Mouse (Mus musculus) lung, embryonic 14.5 days (tissue): Measurements from ENCODE around the gene Rspo1. TPM values are rescaled to one million over a fixed set of nuclear protein-coding genes. Genes with fewer than 3 reads are reported as not detected.

ENCODE experiments used
- ATAC-seq: fragments of 200-750 bp; cut with Nextera tagmentation; 2 replicates; pipeline ENCODE4 v1.8.0; 2017; ENCODE audit warnings: mild to moderate bottlenecking, moderate TSS enrichment, moderate library complexity; ENCODE audit not compliant: insufficient read depth
- DNase-seq: peaks from one replicate; pipeline ENCODE4 v3.0.0-alpha.2; 2015
- H3K27ac ChIP-seq: fragments of 300-500 bp; sonication (generic); 2 replicates; pipeline ENCODE4 v1.5.1; 2014; ENCODE audit warnings: low read depth, mild to moderate bottlenecking, moderate library complexity
- H3K27me3 ChIP-seq: fragments of 300-500 bp; sonication (generic); 2 replicates; pipeline ENCODE4 v1.6.1; 2014; ENCODE audit warnings: low read length, control low read depth; ENCODE audit not compliant: insufficient read depth
- H3K36me3 ChIP-seq: fragments of 300-500 bp; sonication (generic); 2 replicates; pipeline ENCODE4 v1.6.1; 2014; ENCODE audit warnings: control low read depth; ENCODE audit not compliant: insufficient read depth
- H3K4me1 ChIP-seq: fragments of 300-500 bp; sonication (generic); 2 replicates; pipeline ENCODE4 v1.6.1; 2014; ENCODE audit warnings: antibody characterized with exemption, control low read depth; ENCODE audit not compliant: insufficient read depth
- H3K4me2 ChIP-seq: fragments of 300-500 bp; sonication (generic); 2 replicates; pipeline ENCODE4 v1.6.1; 2014; ENCODE audit warnings: mild to moderate bottlenecking
- H3K4me3 ChIP-seq: fragments of 300-500 bp; sonication (generic); 2 replicates; pipeline ENCODE4 v1.5.1; 2014; ENCODE audit warnings: low read depth, low read length
- H3K9ac ChIP-seq: fragments of 300-500 bp; sonication (generic); 2 replicates; pipeline ENCODE4 v1.6.1; 2014
- H3K9me3 ChIP-seq: fragments of 300-500 bp; sonication (generic); 2 replicates; pipeline ENCODE4 v1.6.1; 2016; ENCODE audit warnings: low read depth, low read length, control low read depth
- CTCF ChIP-seq: IDR thresholded peaks from 2 replicates; pipeline ENCODE4 v1.5.1; 2016; ENCODE audit warnings: antibody characterized with exemption, low read depth
- WGBS: fragments of 180-500 bp; shearing (Covaris S2); extraction: QIAGEN DNeasy Blood & Tissue Kit; methylation state at CpG from one replicate; pipeline ENCODE4 v1.1.7; 2014; 5-methylcytosine and 5-hydroxymethylcytosine counted together
- polyA plus RNA-seq: library from polyadenylated mRNA; unstranded; fragments of >200 nt; fragmentation: Nextera tagmentation; extraction: Ambion mirVana; gene quantifications from 2 replicates; pipeline ENCODE4 v1.2.1, GENCODE M21; 2014

Rspo1 gene
- polyA plus RNA-seq, 1 experiment from 2014 or later = 16.0 TPM

- Histone ChIP-seq H3K4me2 (peak overlapping the region; percentile 78), H3K4me3 (peak overlapping the region; percentile 97), H3K9me3 (no peaks in the 10 kb centered on the region), H3K9ac (peak overlapping the region; percentile 95), H3K4me1 (0 out of 2 replicates have a peak, but pooled peaks cover 6% of the 10 kb centered on the region), H3K27me3 (no peaks in the 10 kb centered on the region), H3K36me3 (peaks cover 9% of the 10 kb centered on the region; the same call in 1 of the 2 replicates), H3K27ac (peak overlapping the region; percentile 42; the same call in 1 of the 2 replicates)
- WGBS = under 1% methylated on average over 50 of the region's 50 CpGs
- DNase-seq (peak; percentile 99), ATAC-seq (peak; percentile 99)
- TF ChIP-seq CTCF = no peak
Observed at GRCm38 (mm10) chr4:125029891-125030614, 43.8 kb downstream of the Rspo1 start.

GRCm38 (mm10) chr4:125034341-125034740 lies 48.1 kb downstream of the Rspo1 start:
- no peak for TF ChIP-seq CTCF
- WGBS = 83% methylated on average over 4 of the region's 4 CpGs
- Histone ChIP-seq H3K9ac (no peak overlapping the region), H3K4me3 (no peak overlapping the region), H3K9me3 (no peaks in the 10 kb centered on the region), H3K27me3 (no peaks in the 10 kb centered on the region), H3K4me2 (no peak overlapping the region), H3K4me1 (0 out of 2 replicates have a peak, but pooled peaks cover 6% of the 10 kb centered on the region), H3K27ac (no peak overlapping the region), H3K36me3 (peaks cover 40% of the 10 kb centered on the region)
- ATAC-seq = no peak
- DNase-seq = no peak

- Histone ChIP-seq H3K27ac (no peak overlapping the region), H3K4me1 (no peaks in the 10 kb centered on the region), H3K4me3 (no peak overlapping the region), H3K36me3 (peaks cover 94% of the 10 kb centered on the region), H3K9me3 (no peaks in the 10 kb centered on the region), H3K27me3 (no peaks in the 10 kb centered on the region), H3K9ac (no peak overlapping the region), H3K4me2 (no peak overlapping the region)
- WGBS = 83% methylated on average over 7 of the region's 7 CpGs
- TF ChIP-seq CTCF = no peak
- DNase-seq = no peak
- ATAC-seq = no peak
Observed at GRCm38 (mm10) chr4:125044454-125044853, 58.2 kb downstream of the Rspo1 start.

GRCm38 (mm10) chr4:125055385-125055784 lies 69.2 kb downstream of the Rspo1 start:
- WGBS = 88% methylated on average over 9 of the region's 9 CpGs
- no peak for TF ChIP-seq CTCF
- DNase-seq (no peak), ATAC-seq (no peak)
- no peak overlapping the region for H3K9ac ChIP-seq
- H3K36me3 ChIP-seq = peaks cover 59% of the 10 kb centered on the region
- H3K4me3 ChIP-seq = no peak overlapping the region
- H3K4me2 ChIP-seq = no peak overlapping the region
- H3K4me1 ChIP-seq = no peaks in the 10 kb centered on the region
- no peaks in the 10 kb centered on the region for H3K27me3 ChIP-seq
- H3K9me3 ChIP-seq = no peaks in the 10 kb centered on the region
- no peak overlapping the region for H3K27ac ChIP-seq

GRCm38 (mm10) chr4:125056476-125056875 lies 70.2 kb downstream of the Rspo1 start:
- no peaks in the 10 kb centered on the region for H3K9me3 ChIP-seq
- H3K27ac ChIP-seq = no peak overlapping the region
- DNase-seq = no peak
- no peak overlapping the region for H3K9ac ChIP-seq
- no peaks in the 10 kb centered on the region for H3K27me3 ChIP-seq
- H3K36me3 ChIP-seq = peaks cover 49% of the 10 kb centered on the region
- no peak for TF ChIP-seq CTCF
- no peak overlapping the region for H3K4me3 ChIP-seq
- no peak overlapping the region for H3K4me2 ChIP-seq
- 90% methylated on average over 4 of the region's 4 CpGs for WGBS
- H3K4me1 ChIP-seq = no peaks in the 10 kb centered on the region
- ATAC-seq = no peak

GRCm38 (mm10) chr4:125057273-125057672 lies 71.0 kb downstream of the Rspo1 start:
- no peak overlapping the region for H3K27ac ChIP-seq
- H3K4me3 ChIP-seq = no peak overlapping the region

GRCm38 (mm10) chr4:125058033-125058432 lies 71.8 kb downstream of the Rspo1 start:
- no peaks in the 10 kb centered on the region for H3K27me3 ChIP-seq
- peaks cover 34% of the 10 kb centered on the region for H3K36me3 ChIP-seq
- H3K4me1 ChIP-seq = no peaks in the 10 kb centered on the region
- DNase-seq (no peak), ATAC-seq (0 out of 2 replicates have a peak, but pooled peaks have one; percentile 42)
- no peak for TF ChIP-seq CTCF
- H3K9me3 ChIP-seq = no peaks in the 10 kb centered on the region
- no peak overlapping the region for H3K27ac ChIP-seq
- no peak overlapping the region for H3K4me3 ChIP-seq
- no peak overlapping the region for H3K4me2 ChIP-seq
- WGBS = 47% methylated on average over 5 of the region's 5 CpGs
- H3K9ac ChIP-seq = no peak overlapping the region

More at GRCm38 (mm10) chr4:125057273-125057672, 71.0 kb downstream of the Rspo1 start:
- H3K27me3 ChIP-seq = no peaks in the 10 kb centered on the region
- no peak for TF ChIP-seq CTCF
- DNase-seq = no peak
- WGBS = 32% methylated on average over 3 of the region's 3 CpGs
- no peak for ATAC-seq
- no peaks in the 10 kb centered on the region for H3K9me3 ChIP-seq
- no peak overlapping the region for H3K4me2 ChIP-seq
- peaks cover 41% of the 10 kb centered on the region for H3K36me3 ChIP-seq
- H3K4me1 ChIP-seq = no peaks in the 10 kb centered on the region
- H3K9ac ChIP-seq = no peak overlapping the region

Other genes with a start within 250 kb of the Rspo1 start
- 25.5 and 34.0 TPM in 2 replicates for gene Inpp5b, start 244.6 kb upstream of the Rspo1 start, polyA plus RNA-seq
- 14.1 and 14.2 TPM in 2 replicates for gene Mtf1, start 184.3 kb upstream of the Rspo1 start, polyA plus RNA-seq
- 42.4 and 44.7 TPM in 2 replicates for gene Yrdc, start 135.8 kb upstream of the Rspo1 start, polyA plus RNA-seq
- 60.0 and 62.7 TPM in 2 replicates for gene 1110065P20Rik, start 135.2 kb upstream of the Rspo1 start, polyA plus RNA-seq
- gene Maneal, start 124.3 kb upstream of the Rspo1 start, polyA plus RNA-seq = 0.61 and 0.82 TPM in 2 replicates
- 0.04 TPM in 1 of 2 replicates, not detected in the other for gene Epha10, start 105.5 kb upstream of the Rspo1 start, polyA plus RNA-seq
- 3.6 and 3.9 TPM in 2 replicates for gene 9930104L06Rik, start 49.4 kb upstream of the Rspo1 start, polyA plus RNA-seq
- gene Cdca8, start 47.1 kb upstream of the Rspo1 start, polyA plus RNA-seq = 157 and 169 TPM in 2 replicates
- gene Gnl2, start 30.2 kb downstream of the Rspo1 start, polyA plus RNA-seq = 80.7 and 81.9 TPM in 2 replicates
- gene Dnali1, start 79.3 kb downstream of the Rspo1 start, polyA plus RNA-seq = 0.13 and 0.42 TPM in 2 replicates
- gene Snip1, start 80.2 kb downstream of the Rspo1 start, polyA plus RNA-seq = 35.0 and 35.6 TPM in 2 replicates
- gene Meaf6, start 98.7 kb downstream of the Rspo1 start, polyA plus RNA-seq = 63.5 and 65.2 TPM in 2 replicates
- gene Zc3h12a, start 141.4 kb downstream of the Rspo1 start, polyA plus RNA-seq = 0.41 and 0.42 TPM in 2 replicates